In genomic region chr7:138908768-138909276, GRCm38 (mm10) we compare ENCODE assay signal across 8 mouse cellular contexts. TPM values are rescaled to one million over a fixed set of nuclear protein-coding genes. Genes with fewer than 3 reads are reported as not detected.
A peak's percentile ranks its signal among the peaks of the same experiment; 100 is the strongest.
DNase-seq lines count a peak whose midpoint lies in the region; ATAC-seq and TF ChIP-seq lines count a peak whose summit lies in the region.

No protein-coding gene starts in this region.

- H3K4me2 ChIP-seq in hindbrain, postnatal 0 days (ENCODE audit: low read depth, low read length): peak overlapping the region; percentile 60
- H3K4me2 ChIP-seq in neural tube, embryonic 13.5 days: peak overlapping the region; percentile 70

- TF ChIP-seq CTCF in left cerebral cortex, adult 2 months (IDR thresholded peaks at IDR 0.05): no peak
- no peak for TF ChIP-seq CTCF in hindbrain, postnatal 0 days (IDR thresholded peaks at IDR 0.05; ENCODE audit: low read depth)

- peak overlapping the region; percentile 87 for H3K27ac ChIP-seq in left cerebral cortex, adult 2 months
- peak overlapping the region; percentile 68; the same call in 1 of the 2 replicates for H3K27ac ChIP-seq in hindbrain, postnatal 0 days
- H3K27ac ChIP-seq in neural tube, embryonic 13.5 days (replicated peaks): 0 out of 2 replicates have a peak overlapping the region, but pooled peaks have one; percentile 33

- ATAC-seq in hindbrain, postnatal 0 days: no peak
- peak; percentile 4; the same call in 1 of the 2 replicates for ATAC-seq in neural tube, embryonic 13.5 days (ENCODE audit: low read depth)

- peak overlapping the region; percentile 77 for H3K9ac ChIP-seq in hindbrain, postnatal 0 days (replicated peaks; ENCODE audit: low read length)
- peak overlapping the region; percentile 88 for H3K9ac ChIP-seq in neural tube, embryonic 13.5 days

- H3K9me3 ChIP-seq in hindbrain, postnatal 0 days (ENCODE audit: low read length): no peaks in the 10 kb centered on the region
- no peaks in the 10 kb centered on the region for H3K9me3 ChIP-seq in neural tube, embryonic 13.5 days

- H3K4me3 ChIP-seq in left cerebral cortex, adult 2 months: peak overlapping the region; percentile 98
- H3K4me3 ChIP-seq in hindbrain, postnatal 0 days (ENCODE audit: low read length): peak overlapping the region; percentile 75
- peak overlapping the region; percentile 77 for H3K4me3 ChIP-seq in neural tube, embryonic 13.5 days

- intact Hi-C loops in left cerebral cortex, adult 2 months (cut with DNase I): loop anchor here (1.0 kb wide), 1 partner anchor 31 kb away; the partner anchor contains the start of gene Jakmip3
- intact Hi-C loops in left cerebral cortex, postnatal 36 days (cut with DNase I): loop anchor here (1.0 kb wide), 1 partner anchor 64 kb away; no protein-coding TSS in a partner anchor

- no peaks in the 10 kb centered on the region for H3K27me3 ChIP-seq in hindbrain, postnatal 0 days (ENCODE audit: insufficient read depth, low read length)
- peaks cover 18% of the 10 kb centered on the region for H3K27me3 ChIP-seq in neural tube, embryonic 13.5 days

- peaks cover 21% of the 10 kb centered on the region for H3K4me1 ChIP-seq in hindbrain, postnatal 0 days (ENCODE audit: insufficient read depth, low read length)
- H3K4me1 ChIP-seq in neural tube, embryonic 13.5 days (replicated peaks): peaks cover 34% of the 10 kb centered on the region

- H3K36me3 ChIP-seq in hindbrain, postnatal 0 days (ENCODE audit: insufficient read depth, low read length): no peaks in the 10 kb centered on the region
- no peaks in the 10 kb centered on the region for H3K36me3 ChIP-seq in neural tube, embryonic 13.5 days

- no peak for DNase-seq in left cerebral cortex, adult 2 months (ENCODE audit: extremely low spot score in 1 of 2, low spot score in 2 of 2)
- DNase-seq in left cerebral cortex, postnatal 36 days (ENCODE audit: low spot score in 2 of 2): no peak
- DNase-seq in embryo, embryonic 11.5 days (ENCODE audit: low read depth, low spot score): peak; percentile 11
- DNase-seq in hindbrain, postnatal 0 days (ENCODE audit: low spot score): peak; percentile 7
- no peak for DNase-seq in ovary, adult 18-20 months (ENCODE audit: low spot score)
- DNase-seq in adrenal gland, postnatal 25 days: no peak
- no peak for DNase-seq in retina, embryonic 14.5 days (ENCODE audit: low spot score)

- 5% methylated on average over 10 of the region's 10 CpGs for WGBS in hindbrain, postnatal 0 days
- WGBS in neural tube, embryonic 13.5 days: 4% methylated on average over 10 of the region's 10 CpGs

RNA-seq across cellular contexts. Expression of gene Bnip3, which starts 0.5 kb away (rescaled TPM):
- 100 to 1,000 TPM; 128 to 136 TPM for total RNA-seq in left cerebral cortex, adult 2 months (2021)
- 100 to 1,000 TPM; 136 to 145 TPM for total RNA-seq in left cerebral cortex, postnatal 36 days (2021)
- 115 and 170 TPM in 2 replicates for total RNA-seq in hindbrain, postnatal 0 days (2014; rRNA removed)
- 162 and 163 TPM in 2 replicates for polyA plus RNA-seq in hindbrain, postnatal 0 days (2015; fragmentation: Nextera tagmentation; extraction: Ambion mirVana)
- 103 and 106 TPM in 2 replicates for polyA plus RNA-seq in neural tube, embryonic 13.5 days (2015; fragmentation: Nextera tagmentation; extraction: Ambion mirVana)
- total RNA-seq in adrenal gland, postnatal 25 days (2021): 183 and 265 TPM in 2 replicates

RNA-seq across cellular contexts. Expression of gene Jakmip3, which starts 31.7 kb away (rescaled TPM):
- 10 to 100 TPM; 54.0 to 54.7 TPM for total RNA-seq in left cerebral cortex, adult 2 months (2021)
- total RNA-seq in left cerebral cortex, postnatal 36 days (2021): 10 to 100 TPM; 44.0 to 52.3 TPM
- 12.4 and 13.6 TPM in 2 replicates for total RNA-seq in hindbrain, postnatal 0 days (2014; rRNA removed)
- 7.6 and 8.2 TPM in 2 replicates for polyA plus RNA-seq in hindbrain, postnatal 0 days (2015; fragmentation: Nextera tagmentation; extraction: Ambion mirVana)
- 5.0 and 5.1 TPM in 2 replicates for polyA plus RNA-seq in neural tube, embryonic 13.5 days (2015; fragmentation: Nextera tagmentation; extraction: Ambion mirVana)
- 9.2 and 14.1 TPM in 2 replicates for total RNA-seq in adrenal gland, postnatal 25 days (2021)

Comparison
In these comparisons a context has a peak if more than half of its experiments do, and no peak if none do; other contexts are left out.
1. DNase-seq: peak in embryo, embryonic 11.5 days (single experiment) and hindbrain, postnatal 0 days (single experiment); none in left cerebral cortex, adult 2 months (0 of 2), left cerebral cortex, postnatal 36 days (0 of 2), ovary, adult 18-20 months (single experiment), adrenal gland, postnatal 25 days (single experiment) and retina, embryonic 14.5 days (single experiment).
2. H3K27ac ChIP-seq: peak in every context shown above with its lines; median percentile 87 in left cerebral cortex, adult 2 months; 68 in hindbrain, postnatal 0 days; 33 in neural tube, embryonic 13.5 days.
3. Peak in every context shown above with its lines, with median percentiles within 50 percentile points of each other: H3K4me3 ChIP-seq.